Mouse (Mus musculus) CH12.LX (cell line): ENCODE results near the gene Rgs3.

Source experiments
- CTCF ChIP-seq, 2 experiments: IDR thresholded peaks in 1 of 2; conservative IDR thresholded peaks in 1 of 2; 2 replicates each; pipeline ENCODE4 v1.5.1; 2011 to 2012; ENCODE audit warnings: low read depth in 2 of 2, low read length in 2 of 2, improper control_type of control experiment in 1 of 2, inconsistent platforms in 1 of 2, mild to moderate bottlenecking in 1 of 2, moderate library complexity in 1 of 2
- EP300 ChIP-seq: IDR thresholded peaks from 2 replicates; pipeline ENCODE4 v1.6.1; 2011; ENCODE audit warnings: low read length, improper control_type of control experiment
- MAZ ChIP-seq: IDR thresholded peaks from 2 replicates; pipeline ENCODE4 v1.6.1; 2012; ENCODE audit warnings: low read depth, mild to moderate bottlenecking, inconsistent platforms, low read length, improper control_type of control experiment, moderate library complexity
- NELFE ChIP-seq: IDR thresholded peaks from 2 replicates; pipeline ENCODE4 v1.6.1; 2011; ENCODE audit warnings: low read depth, low read length, improper control_type of control experiment
- POLR2A ChIP-seq: IDR thresholded peaks from 2 replicates; pipeline ENCODE4 v1.6.1; 2011; ENCODE audit warnings: low read depth, mild to moderate bottlenecking, improper control_type of control experiment, low read length
- TBP ChIP-seq: conservative IDR thresholded peaks from 2 replicates; pipeline ENCODE4 v1.6.1; 2011; ENCODE audit warnings: low read depth, low read length, improper control_type of control experiment
- TCF12 ChIP-seq: IDR thresholded peaks from 2 replicates; pipeline ENCODE4 v1.6.1; 2014; ENCODE audit warnings: low read depth, mild to moderate bottlenecking, inconsistent platforms, low read length, improper control_type of control experiment
- USF1 ChIP-seq: IDR thresholded peaks from 2 replicates; pipeline ENCODE4 v1.6.1; 2014; ENCODE audit warnings: low read depth, mild to moderate bottlenecking, inconsistent platforms, low read length, improper control_type of control experiment
- ZC3H11A ChIP-seq: IDR thresholded peaks from 2 replicates; pipeline ENCODE4 v1.6.1; 2012; ENCODE audit warnings: low read depth, mild to moderate bottlenecking, inconsistent platforms, low read length, improper control_type of control experiment
- ZNF384 ChIP-seq: IDR thresholded peaks from 2 replicates; pipeline ENCODE4 v1.6.1; 2012; ENCODE audit warnings: low read depth, low read length, improper control_type of control experiment, inconsistent platforms

- no peak for TF ChIP-seq ZC3H11A
- no peak for TF ChIP-seq CTCF (conservative IDR thresholded peaks at IDR 0.05 in 1 of 2, IDR thresholded peaks at IDR 0.05 in 1 of 2; ENCODE audit: low read depth in 2 of 2, low read length in 2 of 2)
- TF ChIP-seq NELFE = no peak
- TF ChIP-seq USF1 = no peak
- TF ChIP-seq TCF12 = no peak
- TF ChIP-seq POLR2A = no peak
- TF ChIP-seq TBP = no peak
- no peak for TF ChIP-seq EP300
- no peak for TF ChIP-seq MAZ
- TF ChIP-seq ZNF384 = no peak
These were observed 53.2 kb downstream of the Rgs3 start for GRCm38 (mm10) chr4:62612601-62613501.
